14 mouse cellular contexts compared by ENCODE assay signal in the genomic region with DNA sequence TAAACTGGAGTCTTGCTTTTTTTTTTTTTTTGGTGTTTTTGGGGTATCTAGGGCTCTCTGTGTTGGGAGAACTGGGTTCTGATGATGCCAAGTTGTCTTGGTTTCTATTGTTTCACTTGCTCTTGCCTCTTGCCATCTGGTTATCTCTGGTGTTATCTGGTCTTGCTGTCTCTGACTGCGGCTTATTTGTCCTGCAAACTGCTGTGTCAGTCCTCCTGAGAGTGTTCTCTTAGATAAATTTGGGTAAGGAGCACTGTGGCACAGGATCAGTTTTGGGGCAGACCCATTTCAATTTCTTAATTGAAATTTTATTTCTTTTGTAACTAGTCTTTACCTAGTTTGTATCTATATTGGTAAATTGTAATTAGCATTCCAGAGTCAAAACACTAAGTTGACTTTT.
"Had no signal": no experiment of that assay in that cellular context is flagged by ENCODE, and none has a peak within 500 bp of the region (broad histone marks: within the 10 kb centered on the region; RNA-seq: fewer than 3 reads in every experiment).

No protein-coding gene starts in this region.

- H3K9me3 ChIP-seq: midbrain, embryonic 13.5 days; midbrain, embryonic 15.5 days; neural tube, embryonic 12.5 days had no signal

- H3K9ac ChIP-seq: lung, embryonic 14.5 days; midbrain, embryonic 13.5 days; midbrain, embryonic 15.5 days; neural tube, embryonic 12.5 days had no signal

- H3K4me1 ChIP-seq: midbrain, embryonic 13.5 days; midbrain, embryonic 15.5 days; neural tube, embryonic 12.5 days had no signal

- DNase-seq: lung, adult 18-20 months; lung, embryonic 14.5 days; lung, postnatal 10 days; lung, postnatal 4 days; right cerebral cortex, postnatal 14 days; right cerebral cortex, postnatal 4 days; spleen, adult 18-20 months; thymus, adult 18-20 months; thymus, postnatal 14 days; thymus, postnatal 36 days had no signal

- ATAC-seq: midbrain, embryonic 13.5 days; midbrain, embryonic 15.5 days had no signal

- H3K27ac ChIP-seq: midbrain, embryonic 13.5 days; midbrain, embryonic 15.5 days; neural tube, embryonic 12.5 days had no signal

- H3K27me3 ChIP-seq: midbrain, embryonic 13.5 days; midbrain, embryonic 15.5 days; neural tube, embryonic 12.5 days had no signal

- H3K4me2 ChIP-seq: lung, embryonic 14.5 days; midbrain, embryonic 11.5 days; midbrain, embryonic 13.5 days; midbrain, embryonic 15.5 days; neural tube, embryonic 12.5 days had no signal

- H3K36me3 ChIP-seq: midbrain, embryonic 13.5 days; midbrain, embryonic 15.5 days; neural tube, embryonic 12.5 days had no signal

- H3K4me3 ChIP-seq: midbrain, embryonic 13.5 days; midbrain, embryonic 15.5 days; neural tube, embryonic 12.5 days had no signal
